Mouse (Mus musculus): ENCODE data around the gene Hoxb8.

Gene Hoxb8

DNA sequence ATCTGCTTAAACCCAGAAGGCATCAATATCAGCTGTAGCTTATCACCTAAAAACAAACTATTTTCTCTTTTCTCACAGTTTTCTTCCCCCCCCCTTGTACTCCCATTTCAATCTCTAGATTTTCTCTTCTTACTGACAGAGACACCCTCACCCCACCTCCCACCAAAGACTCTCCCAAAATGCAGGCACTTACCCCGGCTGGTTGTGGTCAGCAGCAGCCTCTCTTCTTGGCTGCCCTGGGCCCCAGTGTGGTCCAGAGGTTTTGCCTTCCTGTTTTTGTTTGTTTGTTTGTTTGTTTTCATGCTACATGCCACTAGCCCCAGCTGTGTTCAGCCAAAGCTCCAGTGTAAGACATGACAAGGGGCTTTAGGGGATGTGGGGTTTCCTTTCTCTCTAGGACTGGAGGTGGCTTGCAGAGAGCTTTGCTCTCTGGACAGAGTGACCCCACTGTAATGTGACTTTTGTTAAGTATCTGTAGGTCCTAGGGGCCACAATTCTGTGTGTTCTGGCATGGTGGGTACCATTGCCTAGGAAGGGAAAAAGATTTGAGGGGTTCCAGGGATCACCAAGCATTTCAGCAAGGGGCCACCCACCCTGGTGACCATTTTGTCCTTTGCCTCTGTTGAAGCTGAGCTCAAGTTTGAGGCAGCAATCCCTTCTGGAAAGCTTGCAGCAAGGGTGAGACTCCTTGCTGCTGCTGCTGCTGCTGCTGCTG, 13.5 kb upstream of the Hoxb8 start:
- DNase-seq (ENCODE audit: low spot score), result no peak

DNA sequence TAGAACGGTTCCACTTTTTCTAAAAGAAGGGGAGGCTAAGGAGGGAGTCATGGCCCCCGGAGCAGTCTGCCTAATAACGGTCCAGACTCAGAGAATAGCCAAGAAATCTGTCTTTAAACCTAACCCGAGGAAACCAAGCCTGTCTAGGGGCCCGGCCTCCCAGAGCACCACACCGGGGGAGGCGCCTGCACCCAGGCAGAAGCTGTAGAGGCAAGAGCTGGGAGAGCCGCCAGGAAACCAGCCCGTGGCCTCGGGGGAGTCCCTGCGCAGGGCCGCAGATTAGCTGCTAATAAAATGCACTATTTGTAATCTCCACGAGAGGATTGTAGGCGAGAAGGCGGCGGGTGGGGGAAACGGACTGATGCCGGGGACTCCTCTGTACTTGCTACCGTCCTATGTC, 11.8 kb upstream of the Hoxb8 start:
- no peak for DNase-seq (ENCODE audit: low spot score)

DNA sequence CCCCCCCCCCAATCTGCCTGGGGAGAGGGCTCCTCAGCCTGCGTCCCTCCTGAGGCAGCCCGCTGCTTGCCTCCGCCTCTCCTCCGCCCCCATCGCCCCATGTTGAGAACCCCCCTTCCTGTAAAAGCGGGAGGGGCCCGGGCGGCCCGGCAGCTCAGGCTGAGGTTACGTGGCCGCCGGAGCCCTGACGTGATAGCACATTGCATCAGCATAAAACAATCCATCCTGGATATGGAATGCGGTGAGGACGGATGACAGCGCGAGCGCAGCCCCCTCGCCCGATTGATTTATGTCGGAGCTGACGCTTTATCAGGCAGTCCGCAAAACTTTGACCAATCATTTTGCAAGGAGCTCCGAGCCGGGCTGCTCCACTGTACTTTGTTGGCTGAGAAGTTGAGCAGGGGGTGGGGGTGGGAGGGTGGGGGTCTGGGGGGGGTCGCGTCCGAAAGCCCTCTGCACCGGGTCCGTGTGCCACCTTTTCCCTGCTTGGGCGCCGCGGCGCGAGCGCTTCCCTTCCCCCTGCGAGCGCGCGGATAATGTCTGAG, 10.6 kb upstream of the Hoxb8 start, which contains the start of gene Hoxb9:
Hoxb9 (plus strand) TSS at position 462 of the 545 bp plus-strand sequence.
- peak; percentile 71 for DNase-seq (ENCODE audit: low spot score)

DNA sequence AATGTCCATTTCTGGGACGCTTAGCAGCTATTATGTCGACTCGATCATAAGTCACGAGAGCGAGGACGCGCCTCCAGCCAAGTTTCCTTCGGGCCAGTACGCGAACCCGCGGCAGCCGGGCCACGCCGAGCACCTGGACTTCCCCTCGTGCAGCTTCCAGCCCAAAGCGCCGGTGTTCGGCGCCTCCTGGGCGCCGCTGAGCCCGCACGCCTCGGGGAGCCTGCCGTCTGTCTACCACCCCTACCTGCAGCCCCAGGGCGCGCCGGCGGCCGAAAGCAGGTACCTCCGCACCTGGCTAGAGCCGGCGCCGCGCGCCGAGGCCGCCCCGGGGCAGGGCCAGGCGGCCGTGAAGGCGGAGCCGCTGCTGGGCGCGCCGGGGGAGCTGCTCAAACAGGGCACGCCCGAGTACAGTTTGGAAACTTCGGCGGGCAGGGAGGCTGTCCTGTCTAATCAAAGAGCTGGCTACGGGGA, 10.1 kb upstream of the Hoxb8 start:
- peak; percentile 50 for DNase-seq (ENCODE audit: low spot score)

DNA sequence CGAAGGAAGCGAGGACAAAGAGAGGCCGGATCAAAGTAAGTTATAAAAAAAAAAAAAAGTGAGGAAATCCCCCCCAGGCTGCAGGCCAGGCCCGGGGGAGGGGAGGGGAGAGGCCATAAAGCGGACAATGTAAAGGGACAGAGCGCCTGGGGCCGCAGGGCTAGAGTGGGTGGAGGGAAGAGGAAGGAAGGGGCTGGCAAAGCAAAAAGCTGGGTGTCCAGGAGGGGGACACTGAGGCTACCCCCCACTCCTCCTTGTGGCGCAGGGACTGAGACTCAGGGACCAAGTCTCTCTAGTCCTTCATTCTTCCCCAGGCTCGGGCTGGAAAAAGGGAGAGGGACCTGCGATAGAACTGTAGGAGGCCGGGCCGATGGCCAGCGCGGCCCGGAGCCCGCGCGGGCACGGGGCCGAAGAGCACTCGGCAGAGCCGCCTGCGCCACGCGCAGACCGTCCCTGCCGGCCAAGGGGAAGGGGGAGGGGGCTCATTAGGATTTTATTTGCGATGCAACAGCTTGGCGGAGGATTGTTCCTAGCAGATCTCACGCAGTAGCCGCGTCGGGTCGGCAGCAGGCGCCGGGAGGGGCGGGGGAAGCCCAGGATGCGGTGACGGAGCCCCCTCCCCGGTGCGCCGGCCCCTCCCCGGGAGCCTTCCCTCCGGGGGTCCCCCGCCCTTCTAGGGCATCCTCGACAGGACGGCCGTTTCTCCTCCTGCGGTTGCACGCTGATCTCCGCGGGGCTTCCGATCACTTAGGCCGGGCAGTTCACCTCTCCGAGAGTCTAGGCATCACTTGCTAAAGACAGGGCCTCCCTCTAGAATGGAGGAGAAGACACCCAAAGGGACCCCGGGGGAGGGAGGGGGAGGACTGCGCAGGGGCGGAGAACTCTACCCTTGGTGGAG, 9.4 kb upstream of the Hoxb8 start:
- peak; percentile 53 for DNase-seq (ENCODE audit: low spot score)

DNA sequence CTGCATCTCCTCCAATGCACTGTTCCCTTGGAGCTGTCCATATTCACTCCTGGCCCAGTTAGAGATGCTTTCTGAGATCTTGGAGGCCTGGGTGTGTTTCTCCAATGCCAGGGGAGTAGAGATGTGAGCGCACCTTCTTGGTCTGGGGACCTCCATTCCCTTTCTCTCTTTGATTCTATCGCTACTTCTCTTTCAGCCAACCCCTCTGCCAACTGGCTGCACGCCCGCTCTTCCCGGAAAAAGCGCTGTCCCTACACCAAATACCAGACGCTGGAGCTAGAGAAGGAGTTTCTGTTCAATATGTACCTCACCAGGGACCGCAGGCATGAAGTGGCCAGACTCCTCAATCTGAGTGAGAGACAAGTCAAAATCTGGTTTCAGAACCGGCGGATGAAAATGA, 7.3 kb upstream of the Hoxb8 start:
- no peak for DNase-seq (ENCODE audit: low spot score)

DNA sequence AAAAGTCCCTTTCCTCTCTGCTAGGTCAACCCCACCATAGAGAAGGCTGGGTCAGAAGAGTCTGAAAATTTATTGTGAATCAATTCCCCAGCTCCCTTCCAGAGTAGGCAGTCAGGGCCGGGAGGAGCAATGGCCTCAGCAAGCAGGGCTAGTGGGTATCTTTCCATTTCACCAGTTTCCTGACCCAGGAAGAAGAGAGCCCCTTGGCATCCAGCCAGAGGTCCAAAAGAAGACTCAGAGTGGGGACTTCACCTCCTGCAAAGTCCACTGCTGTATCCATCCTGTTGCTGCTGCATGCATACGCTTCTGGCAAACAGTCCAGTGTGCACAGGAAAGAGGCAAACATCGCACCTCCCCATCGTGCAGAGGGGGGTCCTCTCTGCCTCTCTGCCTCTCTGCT, 5.8 kb upstream of the Hoxb8 start:
- no peak for DNase-seq (ENCODE audit: low spot score)

DNA sequence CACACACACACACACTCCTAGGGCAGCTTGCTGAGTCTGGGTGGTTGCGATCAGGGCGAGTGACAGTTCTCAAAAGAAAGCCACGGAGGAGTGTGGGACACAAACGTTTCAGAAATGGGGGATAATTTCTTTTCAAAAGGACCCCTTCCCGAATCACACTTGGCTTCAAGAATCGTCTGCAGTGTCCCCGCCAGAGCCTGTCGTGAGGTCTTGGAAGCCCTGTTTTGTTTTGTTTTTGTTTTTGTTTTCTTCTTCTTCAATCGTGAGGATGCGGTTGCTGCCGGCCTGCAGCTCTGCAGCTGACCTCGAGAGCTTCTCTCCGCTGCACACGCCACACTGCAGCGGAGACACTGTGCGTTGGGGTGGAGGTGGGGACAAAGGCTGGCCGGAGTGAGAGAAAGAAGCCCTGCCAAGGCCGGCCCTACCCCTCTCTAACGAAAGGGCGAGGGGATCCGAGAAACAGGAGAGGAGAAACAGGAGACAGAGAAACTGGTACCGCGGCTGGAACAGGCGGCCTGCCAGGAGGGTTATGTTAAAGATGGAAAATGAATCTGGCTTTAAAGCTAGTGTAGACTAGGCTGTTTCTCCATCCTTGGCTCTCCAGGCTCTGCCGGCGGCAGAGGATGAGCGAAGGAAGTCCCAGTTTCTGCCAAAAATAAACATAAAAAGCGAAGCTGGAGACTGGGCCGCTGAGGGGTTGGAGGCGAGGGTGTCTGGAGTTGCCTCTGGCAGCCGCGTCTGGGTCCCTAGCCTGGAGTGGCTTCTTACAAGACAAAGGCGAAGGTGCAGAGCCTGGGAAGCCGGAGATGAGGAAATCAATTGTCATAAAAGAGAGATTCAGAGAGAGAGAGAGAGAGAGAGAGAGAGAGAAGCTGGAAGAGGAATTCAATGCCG, 4.3 kb upstream of the Hoxb8 start:
- DNase-seq (ENCODE audit: low spot score), result no peak

DNA sequence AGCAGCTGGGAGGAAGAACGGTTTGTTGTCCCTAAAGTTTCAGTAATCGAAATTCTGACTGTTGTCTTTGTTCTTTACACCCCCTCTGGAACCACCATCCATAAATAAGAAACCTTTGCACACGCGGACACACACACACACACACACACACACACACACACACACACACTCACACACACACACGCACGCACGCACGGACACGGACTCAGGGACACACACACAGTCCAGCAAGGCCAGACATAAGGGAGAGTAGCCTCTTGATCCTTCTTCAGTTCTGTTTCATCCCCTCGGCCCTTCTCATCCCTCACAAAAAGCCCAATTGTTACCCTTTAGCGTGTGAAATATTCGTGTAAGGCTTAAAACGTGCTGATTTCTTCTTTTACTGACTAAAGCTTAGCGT, 3.4 kb upstream of the Hoxb8 start:
- no peak for DNase-seq (ENCODE audit: low spot score)

DNA sequence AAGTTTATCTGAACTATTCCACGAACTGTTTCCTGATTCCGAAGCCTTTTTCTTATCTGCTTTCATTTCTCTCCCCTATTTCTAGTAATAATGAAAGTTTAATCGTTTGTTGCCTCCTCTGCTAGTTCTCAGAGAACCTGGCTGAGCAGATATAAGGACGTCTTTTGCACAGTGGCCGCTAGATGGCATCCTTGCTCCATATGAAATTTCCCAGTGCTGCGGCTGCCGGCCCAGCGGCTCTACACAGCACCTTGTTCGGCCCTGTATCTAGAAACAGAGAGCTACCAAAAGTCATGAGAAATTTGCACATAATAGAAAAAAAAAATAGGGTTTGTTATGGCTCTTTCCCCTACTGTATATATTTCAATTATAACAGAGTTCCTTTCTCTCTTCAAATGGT, 2.9 kb upstream of the Hoxb8 start:
- DNase-seq (ENCODE audit: low spot score), result no peak

DNA sequence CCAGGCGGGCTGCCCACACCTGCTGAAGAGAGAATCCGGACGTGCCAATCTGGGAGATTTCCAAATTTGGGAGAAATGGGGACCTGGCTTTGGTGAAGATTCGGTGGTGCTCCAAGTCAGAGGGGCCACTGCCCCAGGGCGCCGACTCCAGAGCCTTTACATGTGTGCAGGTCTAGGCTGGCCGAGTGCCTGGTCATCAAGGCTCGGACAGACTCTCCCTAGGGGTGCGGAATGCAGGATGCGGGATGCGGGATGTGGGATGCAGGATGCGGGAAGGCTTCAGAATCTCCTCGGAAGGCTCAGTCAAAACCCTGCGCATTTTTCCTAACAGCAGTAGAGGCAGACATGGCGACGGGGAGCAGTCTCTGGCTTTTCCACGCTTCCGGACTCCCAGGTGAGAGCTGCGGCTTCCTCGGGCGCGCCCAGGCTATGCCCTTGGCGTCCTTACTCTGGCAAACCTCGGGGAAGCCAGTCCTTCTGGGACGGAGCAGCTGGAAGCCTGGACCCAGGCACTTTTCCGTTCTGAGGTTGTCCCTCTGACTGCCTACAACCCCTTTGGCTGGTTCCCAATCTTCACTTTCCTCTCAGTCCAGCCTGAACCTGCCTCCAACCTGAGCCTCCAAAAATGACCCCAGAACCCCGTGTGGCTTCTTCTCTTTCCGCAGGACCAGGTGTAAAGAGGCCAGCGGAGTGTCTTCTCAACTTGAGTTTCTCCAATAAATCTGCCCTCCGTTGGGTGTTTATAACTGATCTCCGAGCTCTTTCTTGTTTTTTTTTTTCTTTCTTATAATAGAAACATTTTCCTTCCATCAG, 2.1 kb upstream of the Hoxb8 start:
- no peak for DNase-seq (ENCODE audit: low spot score)

DNA sequence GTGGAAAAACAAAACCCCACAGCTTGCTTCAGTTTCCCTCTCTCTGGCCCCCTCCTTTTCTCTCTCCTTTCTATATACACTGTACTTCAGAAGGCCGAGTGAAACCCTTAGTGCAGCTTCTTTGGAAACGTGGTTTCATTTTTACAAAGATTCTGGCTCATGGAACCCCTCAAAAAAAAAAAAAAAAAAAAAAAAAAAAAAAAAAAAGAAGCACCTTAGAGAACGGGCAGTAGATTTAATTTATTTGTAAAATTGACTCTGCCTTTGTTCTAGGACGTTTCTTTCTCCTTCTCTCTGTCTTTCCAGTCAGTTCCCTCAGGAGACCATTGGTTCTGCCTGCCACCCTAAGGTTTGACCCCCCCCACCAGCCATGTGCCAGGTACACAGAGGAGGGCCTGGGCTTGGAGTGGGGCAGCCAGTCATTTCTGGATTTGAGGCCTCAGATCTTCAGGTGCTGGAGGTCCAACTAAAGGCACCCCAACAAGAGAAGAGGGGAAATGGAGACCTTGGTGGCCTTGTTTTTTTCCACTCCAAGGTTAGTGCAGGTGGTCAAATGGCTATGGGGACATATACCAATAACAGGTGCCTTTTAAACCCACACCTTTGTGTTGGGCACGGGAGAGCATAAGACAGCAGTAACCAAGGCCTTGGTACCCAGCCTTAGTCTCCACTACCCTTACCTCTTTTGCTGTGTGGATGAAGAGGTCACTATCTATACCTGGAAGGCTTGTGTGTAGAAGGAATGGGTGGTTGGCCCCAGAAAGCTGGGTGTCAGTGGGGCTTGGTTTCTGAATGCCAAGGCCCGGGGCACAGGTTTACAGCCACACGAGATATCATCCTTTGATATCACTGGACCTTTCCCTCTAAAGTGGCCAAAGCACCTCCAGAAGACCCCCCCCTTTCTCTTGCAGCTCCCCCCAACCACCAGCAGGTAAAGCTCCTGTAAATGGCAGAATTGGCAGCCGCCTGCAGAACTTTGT, 1.0 kb upstream of the Hoxb8 start:
- DNase-seq (ENCODE audit: low spot score), result no peak

DNA sequence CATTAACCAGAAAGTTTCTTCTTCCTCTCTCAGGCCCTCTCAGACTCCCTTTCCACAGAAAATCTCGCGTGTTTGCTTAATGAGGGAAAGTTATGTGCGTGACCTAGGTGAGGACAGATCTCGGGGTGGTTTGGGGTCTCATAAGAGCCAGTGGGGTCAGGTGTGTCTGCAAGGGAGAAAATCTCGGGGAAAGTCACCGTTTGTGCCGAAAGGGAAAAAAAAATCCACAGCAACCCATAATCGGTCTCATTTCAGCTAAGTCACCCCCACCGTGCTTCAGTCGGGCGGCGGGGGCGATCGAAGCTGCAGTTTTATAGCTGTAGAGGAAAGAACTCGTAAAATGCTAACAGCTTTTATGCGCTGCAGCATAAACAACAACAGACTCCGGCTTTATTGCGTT, 309 bp upstream of the Hoxb8 start:
- no peak for DNase-seq (ENCODE audit: low spot score)

DNA sequence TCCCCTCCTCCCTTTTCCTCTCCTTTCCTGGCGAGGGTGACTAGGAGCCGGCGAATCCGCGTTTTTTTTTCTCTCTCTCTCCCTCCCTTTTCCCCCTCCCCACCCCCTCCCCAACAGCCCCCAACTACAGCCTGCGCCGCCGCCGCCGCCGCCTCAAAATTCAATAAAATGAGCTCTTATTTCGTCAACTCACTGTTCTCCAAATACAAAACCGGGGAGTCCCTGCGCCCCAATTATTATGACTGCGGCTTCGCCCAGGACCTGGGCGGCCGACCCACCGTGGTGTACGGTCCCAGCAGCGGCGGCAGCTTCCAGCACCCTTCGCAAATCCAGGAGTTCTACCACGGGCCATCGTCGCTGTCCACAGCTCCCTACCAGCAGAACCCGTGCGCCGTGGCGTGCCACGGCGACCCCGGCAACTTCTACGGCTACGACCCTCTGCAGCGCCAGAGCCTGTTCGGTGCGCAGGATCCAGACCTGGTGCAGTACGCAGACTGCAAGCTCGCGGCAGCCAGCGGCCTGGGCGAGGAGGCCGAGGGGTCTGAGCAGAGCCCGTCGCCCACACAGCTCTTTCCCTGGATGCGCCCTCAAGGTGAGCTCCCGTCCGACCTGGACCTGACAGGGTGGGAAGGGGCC, 1.2 kb downstream of the Hoxb8 start:
- peak; percentile 56 for DNase-seq (ENCODE audit: low spot score)

DNA sequence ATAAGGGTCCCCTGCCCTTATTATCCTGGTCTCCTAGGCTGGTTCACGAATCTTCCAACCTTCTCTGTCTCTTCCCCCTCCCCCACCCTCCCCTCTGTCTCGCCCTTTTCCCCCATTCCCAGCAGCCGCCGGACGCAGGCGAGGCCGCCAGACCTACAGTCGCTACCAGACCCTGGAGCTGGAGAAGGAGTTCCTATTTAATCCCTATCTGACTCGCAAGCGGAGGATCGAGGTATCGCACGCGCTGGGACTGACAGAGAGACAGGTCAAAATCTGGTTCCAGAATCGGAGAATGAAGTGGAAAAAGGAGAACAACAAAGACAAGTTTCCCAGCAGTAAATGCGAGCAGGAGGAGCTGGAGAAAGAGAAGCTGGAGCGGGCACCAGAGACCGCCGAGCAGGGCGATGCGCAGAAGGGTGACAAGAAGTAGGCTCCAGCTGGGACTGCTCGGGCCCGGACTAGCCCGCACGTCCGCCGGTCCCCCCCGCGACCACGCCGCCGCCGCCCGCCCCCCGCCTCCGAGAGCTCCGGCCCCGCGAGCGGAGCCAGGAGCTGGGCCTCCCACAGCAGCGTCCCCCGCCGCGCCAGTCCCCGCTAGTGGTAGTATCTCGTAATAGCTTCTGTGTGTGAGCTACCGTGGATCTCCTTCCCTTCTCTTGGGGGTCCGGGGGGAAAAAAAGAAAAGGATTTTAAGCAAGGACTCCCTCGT, 2.5 kb downstream of the Hoxb8 start:
- peak; percentile 56 for DNase-seq (ENCODE audit: low spot score)

DNA sequence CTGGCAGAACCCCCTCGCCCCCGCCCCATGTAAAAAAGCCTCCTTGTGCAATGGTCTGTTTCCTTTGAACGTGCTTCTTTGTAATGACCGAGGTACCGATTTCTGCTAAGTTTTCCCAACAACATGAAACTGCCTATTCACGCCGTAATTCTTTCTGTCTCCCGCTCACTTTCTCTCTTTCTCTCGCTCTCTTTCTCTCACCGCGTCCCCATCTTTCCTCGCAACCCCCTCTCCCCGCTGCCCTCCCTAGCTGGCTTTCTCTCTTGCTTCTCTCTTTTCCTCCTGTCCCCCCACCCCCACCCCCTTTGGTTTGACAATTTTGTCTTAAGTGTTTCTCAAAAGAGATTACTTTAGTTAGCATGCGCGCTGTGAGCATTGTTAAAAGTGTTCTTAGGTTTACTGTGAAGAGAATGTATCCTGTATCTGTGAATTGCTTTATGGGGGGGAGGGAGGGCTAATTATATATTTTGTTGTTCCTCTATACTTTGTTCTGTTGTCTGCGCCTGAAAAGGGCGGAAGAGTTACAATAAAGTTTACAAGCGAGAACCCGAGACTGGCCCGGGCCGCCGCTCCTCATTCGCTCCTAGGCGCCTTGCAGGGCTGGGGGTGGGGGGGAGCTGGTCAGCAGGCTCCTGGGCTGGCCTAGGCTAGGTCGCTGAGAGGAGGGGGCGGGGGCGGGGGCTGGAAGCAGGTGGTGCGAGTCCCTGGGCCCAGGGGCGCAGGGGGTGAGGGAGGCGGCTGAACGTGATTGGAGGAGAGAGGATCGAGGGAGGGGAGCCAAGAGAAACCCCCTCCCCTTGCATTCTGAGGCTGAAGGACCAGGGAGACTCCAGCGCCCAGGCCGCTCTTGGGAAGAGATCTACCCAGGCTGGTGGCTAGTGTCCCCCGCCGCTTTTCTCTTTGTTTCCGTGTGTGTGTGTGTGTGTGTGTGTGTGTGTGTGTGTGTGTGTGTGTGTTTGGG, 3.3 kb downstream of the Hoxb8 start:
- peak; percentile 90 for DNase-seq (ENCODE audit: low spot score)

All from yolk sac, embryonic 10.5 days (tissue).